Mouse (Mus musculus): ENCODE data around the gene Fhdc1.

Gene Fhdc1

GRCm38 (mm10) chr3:84435288-84436043 lies 44.8 kb downstream of the Fhdc1 start:
- in situ Hi-C loops (cut with MboI; ENCODE audit: low sequenced_read_pairs) = no loop called here

GRCm38 (mm10) chr3:84432797-84433445 lies 47.3 kb downstream of the Fhdc1 start:
- in situ Hi-C loops (cut with MboI; ENCODE audit: low sequenced_read_pairs) = no loop called here

DNA sequence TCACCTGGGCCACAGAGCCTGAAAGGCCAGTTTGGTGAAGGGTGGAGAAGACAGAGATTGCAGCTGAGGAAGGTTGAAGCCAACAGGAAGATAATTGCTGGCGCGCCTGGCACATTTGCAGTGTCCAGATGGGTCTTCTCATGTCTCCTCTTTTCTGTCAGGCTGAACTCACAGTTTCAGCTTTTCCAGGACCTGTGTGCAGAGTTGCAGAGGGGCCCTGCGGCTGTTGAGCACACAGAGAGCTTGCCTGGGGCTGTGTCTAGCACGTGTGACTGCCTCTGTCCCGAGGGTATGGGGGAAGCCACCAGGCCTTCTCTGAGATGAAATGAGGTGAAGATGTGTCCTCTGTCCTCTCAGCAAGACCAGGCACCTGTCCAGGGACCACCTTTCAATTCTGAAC lies 49.0 kb downstream of the Fhdc1 start:
- in situ Hi-C loops (cut with MboI; ENCODE audit: low sequenced_read_pairs) = no loop called here

- in situ Hi-C loops (cut with MboI; ENCODE audit: low sequenced_read_pairs) = no loop called here
Measured at GRCm38 (mm10) chr3:84430152-84430551, 50.1 kb downstream of the Fhdc1 start.

- in situ Hi-C loops (cut with MboI; ENCODE audit: low sequenced_read_pairs) = no loop called here
Measured at GRCm38 (mm10) chr3:84428994-84429725, 51.1 kb downstream of the Fhdc1 start.

DNA sequence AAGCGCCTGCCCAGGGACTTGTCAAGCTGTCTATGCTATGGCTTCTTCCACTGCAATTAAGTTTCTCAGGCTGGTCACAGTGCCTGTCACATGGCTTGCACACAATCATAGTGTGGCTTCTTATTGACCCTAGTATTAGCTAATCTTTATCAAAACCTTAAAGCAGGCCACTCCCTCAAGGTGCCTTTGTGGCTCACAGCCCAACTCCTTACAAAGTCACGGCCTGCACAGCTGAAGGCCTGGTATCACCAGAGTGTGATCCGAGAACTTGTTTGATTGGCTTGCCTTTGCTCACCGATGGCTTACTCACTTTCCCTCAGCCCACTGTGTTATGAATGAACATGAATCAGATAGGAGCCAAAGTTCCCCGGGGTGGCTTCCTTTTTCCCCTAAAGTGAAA lies 52.5 kb downstream of the Fhdc1 start:
- in situ Hi-C loops (cut with MboI; ENCODE audit: low sequenced_read_pairs) = no loop called here

DNA sequence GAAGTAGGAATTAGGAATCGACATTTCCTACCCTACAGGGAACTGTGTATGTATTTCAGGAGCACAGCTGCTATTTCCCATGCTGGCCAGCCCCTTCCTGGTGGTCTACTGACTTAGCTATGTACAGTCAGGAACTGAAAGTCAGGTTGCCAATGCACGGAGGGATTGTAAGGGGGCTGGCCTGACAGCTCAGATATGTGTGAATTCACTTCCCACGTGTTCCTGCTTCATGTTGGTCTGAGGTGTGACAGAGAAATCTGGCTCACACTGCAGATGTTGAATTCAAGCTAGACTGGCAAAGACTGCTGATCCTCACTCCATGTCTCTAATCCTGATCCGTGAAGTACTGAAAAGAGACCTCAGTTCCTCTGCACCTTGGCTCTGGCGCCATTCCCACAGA lies 57.9 kb downstream of the Fhdc1 start:
- in situ Hi-C loops (cut with MboI; ENCODE audit: low sequenced_read_pairs) = no loop called here

DNA sequence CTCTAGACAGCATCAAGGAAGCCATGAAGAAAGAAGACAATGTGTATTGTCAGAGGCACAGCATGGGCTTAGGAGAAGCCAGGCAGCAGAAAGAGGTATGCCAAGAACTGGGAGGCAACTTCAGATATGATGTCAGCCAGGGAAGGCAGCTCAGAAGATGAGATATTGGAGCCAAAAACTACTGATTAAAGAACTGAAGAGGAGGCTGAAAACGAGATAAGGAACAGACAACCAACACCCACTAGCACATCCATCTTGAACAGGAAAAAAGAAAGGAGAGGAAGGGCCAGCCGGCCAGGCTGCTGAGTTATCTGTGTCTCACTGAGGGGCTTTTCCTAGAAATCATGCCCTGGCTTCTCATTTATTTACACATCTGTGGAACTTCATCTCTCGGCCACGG lies 66.4 kb downstream of the Fhdc1 start:
- in situ Hi-C loops (cut with MboI; ENCODE audit: low sequenced_read_pairs) = no loop called here

DNA sequence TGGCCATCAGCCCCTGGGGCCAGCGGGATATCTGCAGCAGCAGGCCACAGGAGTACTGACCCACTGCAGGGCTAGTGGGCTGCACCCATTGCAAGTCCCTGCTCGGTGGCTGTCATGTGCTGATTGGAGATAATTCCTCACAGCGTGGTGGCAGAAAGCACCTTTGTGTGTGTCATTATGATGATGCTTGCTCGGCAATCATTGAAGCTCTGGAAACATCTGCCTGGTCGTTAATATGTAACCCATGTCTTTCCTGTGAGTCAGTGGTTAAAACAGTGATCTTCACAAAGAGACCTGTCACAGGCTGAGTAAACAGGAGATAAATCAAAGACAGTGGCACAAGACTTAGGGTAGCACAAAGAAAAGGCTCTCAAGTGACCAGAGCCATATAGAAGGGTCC lies 67.3 kb downstream of the Fhdc1 start:
- in situ Hi-C loops (cut with MboI; ENCODE audit: low sequenced_read_pairs) = no loop called here

DNA sequence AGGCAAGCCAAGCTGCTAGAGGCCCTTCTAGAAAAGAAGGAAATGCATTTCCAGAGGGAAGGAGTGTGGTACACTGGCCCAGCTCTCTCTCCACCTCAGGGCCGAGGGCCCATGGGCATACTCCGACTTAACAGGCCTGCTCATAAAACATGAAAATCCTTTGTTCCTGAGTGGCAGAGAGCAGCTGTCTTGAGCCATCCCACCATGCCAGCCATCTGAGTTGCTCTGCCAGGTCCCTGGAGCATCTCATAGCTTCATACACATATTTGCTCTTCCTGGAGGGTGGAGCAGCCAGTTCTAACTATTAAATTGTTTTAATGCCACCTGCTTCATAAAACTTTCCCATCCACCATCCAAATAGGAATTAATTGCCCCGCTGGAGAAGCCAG lies 70.8 kb downstream of the Fhdc1 start:
- in situ Hi-C loops (cut with MboI; ENCODE audit: low sequenced_read_pairs) = no loop called here

DNA sequence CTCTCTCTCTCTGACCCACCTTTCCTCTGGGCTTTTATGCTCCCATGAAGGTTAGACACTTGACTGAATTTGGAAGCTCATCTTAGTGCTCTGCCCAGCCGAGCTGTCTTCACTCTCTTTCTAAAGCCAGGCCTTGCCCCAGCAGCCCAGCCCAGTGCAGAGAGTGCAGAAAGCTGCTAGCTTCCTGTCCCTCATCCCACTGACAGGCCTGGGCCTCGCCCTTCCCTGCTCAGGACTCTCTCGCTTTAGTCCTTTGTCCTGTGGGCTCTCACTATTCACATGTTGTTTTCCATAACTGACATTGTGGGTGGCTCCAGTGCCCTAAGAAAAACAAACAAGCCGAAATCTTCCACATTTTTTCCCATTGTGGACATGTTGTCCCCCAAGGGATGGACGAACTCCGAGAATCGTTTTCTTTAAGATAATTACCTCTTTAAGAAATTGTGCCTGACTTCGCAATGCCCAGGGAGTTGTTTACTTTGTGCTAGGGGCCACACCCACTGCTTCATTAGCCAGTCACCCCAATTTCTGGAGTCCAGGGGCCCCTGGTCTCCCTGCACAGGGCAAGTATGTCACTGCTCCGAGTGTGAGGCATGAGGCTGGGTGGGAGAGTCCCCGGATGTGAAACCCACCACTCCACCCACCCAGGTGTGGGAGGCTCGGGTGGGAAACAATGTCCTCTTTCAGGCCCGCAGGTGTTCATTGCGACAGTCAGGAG lies 71.3 kb downstream of the Fhdc1 start:
- in situ Hi-C loops (cut with MboI; ENCODE audit: low sequenced_read_pairs) = no loop called here

DNA sequence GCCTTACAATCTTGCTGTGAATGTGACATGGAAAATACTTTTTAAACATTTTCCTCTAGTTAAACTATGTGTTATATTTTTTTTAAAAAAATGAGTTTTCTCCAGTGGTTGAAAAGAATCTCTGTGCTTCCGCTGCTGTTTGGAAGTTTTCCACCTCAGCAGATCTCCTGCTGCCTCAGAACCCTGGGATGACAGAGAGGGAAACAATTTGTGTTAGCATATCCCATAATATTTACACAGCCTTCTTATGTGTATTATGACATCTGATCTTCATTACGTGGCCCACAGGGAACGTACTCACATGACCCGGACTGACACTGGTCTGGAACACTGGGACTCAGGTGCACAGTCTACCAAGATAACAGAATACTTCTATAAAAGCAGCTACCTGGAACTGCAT lies 74.7 kb downstream of the Fhdc1 start:
- in situ Hi-C loops (cut with MboI; ENCODE audit: low sequenced_read_pairs) = no loop called here

- in situ Hi-C loops (cut with MboI; ENCODE audit: low sequenced_read_pairs) = no loop called here
Measured at GRCm38 (mm10) chr3:84403389-84403788, 76.8 kb downstream of the Fhdc1 start.

DNA sequence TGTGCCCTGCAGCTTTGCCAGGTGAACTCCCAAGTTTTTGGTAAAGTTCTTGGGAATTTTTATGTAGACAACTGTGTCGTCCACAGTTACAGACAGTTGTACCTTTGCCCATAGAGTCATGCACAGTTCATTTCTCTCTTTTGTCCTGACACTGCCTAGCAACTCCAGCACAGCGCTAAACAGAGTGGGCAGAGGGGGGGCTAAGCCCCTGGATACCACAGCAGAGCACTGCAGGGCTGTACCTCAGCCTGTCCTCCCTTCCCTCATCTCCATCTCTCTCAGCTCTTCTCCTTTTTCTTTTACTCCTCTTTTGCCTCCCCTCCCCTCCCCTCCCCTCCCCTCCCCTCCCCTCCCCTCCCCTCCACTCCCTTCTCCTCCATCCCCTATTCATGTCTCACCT lies 77.5 kb downstream of the Fhdc1 start:
- in situ Hi-C loops (cut with MboI; ENCODE audit: low sequenced_read_pairs) = no loop called here

DNA sequence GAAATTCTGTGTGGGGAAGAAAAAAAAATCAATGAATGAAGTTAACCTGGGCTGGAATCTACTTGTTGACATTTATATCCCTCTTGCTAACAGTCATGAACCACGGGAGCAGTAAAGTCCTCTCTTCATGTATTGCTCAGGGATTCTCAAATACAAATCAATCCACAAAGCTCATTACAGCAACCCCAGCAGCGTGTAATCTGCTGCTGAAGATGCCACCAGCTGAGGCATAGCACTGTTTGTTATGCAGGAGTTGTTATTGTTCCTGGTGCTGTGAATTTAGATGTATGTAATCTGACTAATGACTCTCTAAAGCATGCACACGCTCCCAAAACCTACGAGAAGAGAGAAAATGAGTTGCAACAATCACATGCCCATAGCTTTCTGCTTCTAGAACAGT lies 82.3 kb downstream of the Fhdc1 start:
- in situ Hi-C loops (cut with MboI; ENCODE audit: low sequenced_read_pairs) = no loop called here

- in situ Hi-C loops (cut with MboI; ENCODE audit: low sequenced_read_pairs) = no loop called here
Measured at GRCm38 (mm10) chr3:84396240-84396639, 84.0 kb downstream of the Fhdc1 start.

- in situ Hi-C loops (cut with MboI; ENCODE audit: low sequenced_read_pairs) = no loop called here
Measured at GRCm38 (mm10) chr3:84395840-84396239, 84.4 kb downstream of the Fhdc1 start.

GRCm38 (mm10) chr3:84394841-84395447 lies 85.3 kb downstream of the Fhdc1 start:
- in situ Hi-C loops (cut with MboI; ENCODE audit: low sequenced_read_pairs) = no loop called here
